Mouse (Mus musculus): ENCODE results near the gene Srgap2. TPM values are rescaled to one million over a fixed set of nuclear protein-coding genes. Genes with fewer than 3 reads are reported as not detected.

The Srgap2 gene
- polyA plus RNA-seq, 1 experiment from 2014 or later = 33.6 TPM

DNA sequence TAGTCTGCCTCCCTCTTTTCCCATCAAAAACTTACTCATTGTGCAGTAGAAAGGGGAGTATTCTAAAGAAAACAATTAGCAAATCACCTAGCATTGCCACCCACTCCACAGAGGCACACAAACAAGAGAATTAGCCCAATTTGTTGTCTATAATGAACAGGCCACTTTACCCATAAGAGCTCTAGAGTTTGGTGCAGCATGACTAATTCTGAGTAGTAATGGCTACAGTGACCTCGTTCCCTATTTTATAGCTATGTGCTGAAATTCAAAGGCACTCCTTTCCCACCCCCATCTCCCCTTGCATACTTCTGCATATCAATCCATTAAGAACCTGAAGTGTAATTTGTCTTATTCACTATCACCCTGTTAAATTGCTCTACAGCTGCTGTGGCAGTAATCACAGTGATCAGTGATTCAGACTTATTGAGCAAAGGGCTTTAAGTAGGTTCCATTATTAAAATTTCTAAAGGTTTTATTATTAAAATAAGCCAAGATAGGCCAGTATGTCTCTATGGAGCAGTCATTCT is 64.5 kb downstream of the Srgap2 start:
- H3K9me3 ChIP-seq (ENCODE audit: control insufficient read depth, low read length) = no peaks in the 10 kb centered on the region
- DNase-seq (ENCODE audit: low spot score) (no peak), ATAC-seq (ENCODE audit: low FRiP score) (no peak)
- no peak overlapping the region for H3K27ac ChIP-seq
- no peaks in the 10 kb centered on the region for H3K27me3 ChIP-seq (ENCODE audit: control insufficient read depth, insufficient read depth, low read length)
- no peak overlapping the region for H3K4me3 ChIP-seq (replicated peaks; ENCODE audit: low read length)
- WGBS = 75% methylated on average over 1 of the region's 1 CpGs
- H3K4me1 ChIP-seq (replicated peaks; ENCODE audit: control insufficient read depth, insufficient read depth, low read length) = peaks cover 10% of the 10 kb centered on the region; the same call in 1 of the 2 replicates
- no peak overlapping the region for H3K9ac ChIP-seq
- no peaks in the 10 kb centered on the region for H3K36me3 ChIP-seq (replicated peaks; ENCODE audit: control insufficient read depth, insufficient read depth)
- no peak overlapping the region for H3K4me2 ChIP-seq (replicated peaks)

DNA sequence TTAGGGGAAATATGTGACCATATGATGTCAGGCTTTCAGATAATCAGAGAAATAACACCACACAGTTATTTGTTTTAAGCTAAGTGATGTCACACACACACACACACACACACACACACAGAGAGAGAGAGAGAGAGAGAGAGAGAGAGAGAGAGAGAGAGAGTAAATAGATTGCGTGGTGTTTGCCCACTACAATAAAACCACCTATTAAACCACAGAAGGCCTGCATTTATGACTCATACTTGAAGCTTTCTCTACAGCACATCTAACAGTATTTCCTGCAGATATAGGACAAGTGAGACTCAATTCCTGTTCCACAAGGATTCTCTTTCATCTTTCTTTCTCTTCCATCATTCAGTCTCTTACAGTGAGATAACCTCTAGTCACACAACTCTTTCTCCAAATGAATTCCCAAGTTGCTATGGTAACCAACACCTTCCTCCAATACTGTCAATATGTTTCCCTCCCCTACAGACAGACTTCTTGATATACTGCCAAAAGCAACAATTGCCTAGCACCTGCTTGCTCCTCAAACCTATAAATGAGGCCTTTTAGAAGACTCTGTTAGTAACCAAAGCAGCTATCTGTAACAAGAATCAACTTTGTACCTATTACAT is 66.1 kb downstream of the Srgap2 start:
- no peak overlapping the region for H3K9ac ChIP-seq
- H3K27me3 ChIP-seq (ENCODE audit: control insufficient read depth, insufficient read depth, low read length) = no peaks in the 10 kb centered on the region
- ATAC-seq (ENCODE audit: low FRiP score) (no peak), DNase-seq (ENCODE audit: low spot score) (no peak)
- H3K36me3 ChIP-seq (replicated peaks; ENCODE audit: control insufficient read depth, insufficient read depth) = no peaks in the 10 kb centered on the region
- H3K4me2 ChIP-seq (replicated peaks) = no peak overlapping the region
- no peak overlapping the region for H3K4me3 ChIP-seq (replicated peaks; ENCODE audit: low read length)
- peaks cover 10% of the 10 kb centered on the region; the same call in 1 of the 2 replicates for H3K4me1 ChIP-seq (replicated peaks; ENCODE audit: control insufficient read depth, insufficient read depth, low read length)
- H3K9me3 ChIP-seq (ENCODE audit: control insufficient read depth, low read length) = no peaks in the 10 kb centered on the region
- no peak overlapping the region for H3K27ac ChIP-seq
- 63% methylated on average over 1 of the region's 1 CpGs for WGBS

DNA sequence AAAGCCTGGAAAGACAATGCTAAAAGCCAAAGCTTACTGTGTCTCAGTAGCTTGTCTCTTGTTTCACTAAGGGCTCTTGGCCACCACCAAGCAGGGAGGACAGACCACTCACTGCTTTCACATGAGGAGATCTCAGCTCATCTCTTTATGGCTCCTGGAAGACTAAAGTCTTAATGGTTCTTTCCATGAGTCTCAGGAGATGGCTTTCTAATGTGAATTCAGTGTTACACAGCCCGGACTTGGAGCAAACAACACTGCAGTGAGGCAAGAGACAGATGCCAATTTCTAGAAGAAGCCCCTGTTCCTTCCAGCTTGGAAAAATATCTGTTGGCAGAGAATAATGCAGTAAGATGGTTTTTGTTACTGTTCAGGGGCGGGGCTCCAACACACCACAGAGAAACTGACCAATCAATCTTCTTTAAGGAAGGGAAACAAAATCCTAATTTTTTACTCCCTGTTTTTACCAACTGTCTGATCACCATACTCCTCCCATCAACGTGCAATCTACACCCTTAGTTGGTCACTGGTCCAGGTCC is 71.7 kb downstream of the Srgap2 start:
- Histone ChIP-seq H3K4me1 (replicated peaks; ENCODE audit: control insufficient read depth, insufficient read depth, low read length) (peaks cover 9% of the 10 kb centered on the region), H3K36me3 (replicated peaks; ENCODE audit: control insufficient read depth, insufficient read depth) (no peaks in the 10 kb centered on the region), H3K4me3 (replicated peaks; ENCODE audit: low read length) (no peak overlapping the region), H3K9ac (no peak overlapping the region), H3K27me3 (ENCODE audit: control insufficient read depth, insufficient read depth, low read length) (no peaks in the 10 kb centered on the region), H3K27ac (no peak overlapping the region), H3K9me3 (ENCODE audit: control insufficient read depth, low read length) (no peaks in the 10 kb centered on the region), H3K4me2 (replicated peaks) (no peak overlapping the region)
- ATAC-seq (ENCODE audit: low FRiP score) = no peak
- 85% methylated on average over 3 of the region's 3 CpGs for WGBS
- DNase-seq (ENCODE audit: low spot score) = no peak

DNA sequence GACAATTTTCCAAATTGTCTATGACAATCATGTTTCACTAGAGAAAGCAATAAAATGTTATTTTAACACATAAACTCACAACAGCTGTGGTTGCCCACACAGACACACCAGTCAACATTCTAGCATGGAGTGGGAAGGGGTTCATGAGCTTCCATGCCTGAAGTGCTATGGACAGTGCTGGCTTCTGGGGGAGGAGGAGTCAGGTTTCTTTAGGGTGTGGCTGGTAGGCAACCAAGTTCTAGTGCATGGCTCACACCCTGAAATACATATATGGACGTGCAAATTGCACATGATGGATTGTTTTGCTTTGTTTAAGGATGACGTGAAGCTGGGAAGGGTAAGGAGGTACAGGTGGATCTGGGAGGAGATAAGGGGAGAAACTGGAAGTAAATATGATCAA is 72.8 kb downstream of the Srgap2 start:
- H3K27me3 ChIP-seq (ENCODE audit: control insufficient read depth, insufficient read depth, low read length) = no peaks in the 10 kb centered on the region
- H3K4me2 ChIP-seq (replicated peaks) = no peak overlapping the region
- no peaks in the 10 kb centered on the region for H3K9me3 ChIP-seq (ENCODE audit: control insufficient read depth, low read length)
- no peaks in the 10 kb centered on the region for H3K36me3 ChIP-seq (replicated peaks; ENCODE audit: control insufficient read depth, insufficient read depth)
- no peak for ATAC-seq (ENCODE audit: low FRiP score)
- whole genome bisulfite sequencing = 86% methylated on average over 2 of the region's 2 CpGs
- H3K4me1 ChIP-seq (replicated peaks; ENCODE audit: control insufficient read depth, insufficient read depth, low read length) = peaks cover 9% of the 10 kb centered on the region
- no peak overlapping the region for H3K4me3 ChIP-seq (replicated peaks; ENCODE audit: low read length)
- no peak for DNase-seq (ENCODE audit: low spot score)
- no peak overlapping the region for H3K9ac ChIP-seq
- no peak overlapping the region for H3K27ac ChIP-seq

DNA sequence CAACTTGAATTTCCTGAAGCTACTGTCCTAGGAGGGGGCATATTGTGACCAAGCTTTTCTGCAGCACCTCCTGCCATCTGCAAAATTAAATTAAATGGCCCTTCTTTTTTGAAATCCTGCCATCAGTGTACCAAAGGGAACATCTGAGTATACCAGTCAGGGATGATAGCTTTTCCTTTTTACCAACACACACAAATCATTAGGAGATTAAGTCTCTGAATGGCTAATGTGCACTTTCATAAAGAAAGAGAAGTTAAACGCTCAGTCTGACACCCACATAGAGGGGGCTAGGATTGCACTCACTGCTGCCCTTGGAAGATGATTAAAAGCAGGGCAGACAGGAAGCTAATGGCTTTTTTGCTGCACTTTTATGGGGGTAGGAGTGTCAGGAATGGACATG is 73.8 kb downstream of the Srgap2 start:
- Histone ChIP-seq H3K4me3 (replicated peaks; ENCODE audit: low read length) (no peak overlapping the region), H3K4me2 (replicated peaks) (no peak overlapping the region), H3K27me3 (ENCODE audit: control insufficient read depth, insufficient read depth, low read length) (no peaks in the 10 kb centered on the region), H3K9me3 (ENCODE audit: control insufficient read depth, low read length) (no peaks in the 10 kb centered on the region), H3K4me1 (replicated peaks; ENCODE audit: control insufficient read depth, insufficient read depth, low read length) (peaks cover 9% of the 10 kb centered on the region), H3K27ac (no peak overlapping the region), H3K36me3 (replicated peaks; ENCODE audit: control insufficient read depth, insufficient read depth) (no peaks in the 10 kb centered on the region), H3K9ac (no peak overlapping the region)
- ATAC-seq (ENCODE audit: low FRiP score) = no peak
- no peak for DNase-seq (ENCODE audit: low spot score)
- 42% methylated on average over 1 of the region's 1 CpGs for WGBS

DNA sequence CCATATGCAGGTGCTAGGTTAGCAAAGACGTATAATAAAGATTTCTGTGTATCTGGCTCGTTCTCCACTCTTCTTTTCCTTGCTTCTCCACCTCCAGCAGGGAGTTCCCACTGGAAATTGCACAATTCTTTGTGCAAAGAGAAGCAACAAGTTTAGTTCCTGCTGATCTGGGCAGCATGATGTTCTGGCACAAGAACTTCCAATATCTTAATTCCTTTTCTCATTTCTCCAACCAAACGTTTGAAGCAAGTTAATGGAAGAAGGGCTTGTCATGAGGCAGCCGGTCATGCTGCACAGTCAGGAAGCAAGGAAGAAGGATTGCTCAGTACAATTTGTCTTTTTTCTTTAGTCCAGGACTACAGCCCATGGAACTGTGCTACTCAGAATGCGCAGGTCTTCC is 78.8 kb downstream of the Srgap2 start:
- Histone ChIP-seq H3K4me1 (replicated peaks; ENCODE audit: control insufficient read depth, insufficient read depth, low read length) (peaks cover 6% of the 10 kb centered on the region), H3K36me3 (replicated peaks; ENCODE audit: control insufficient read depth, insufficient read depth) (no peaks in the 10 kb centered on the region), H3K4me2 (replicated peaks) (no peak overlapping the region), H3K27ac (no peak overlapping the region), H3K27me3 (ENCODE audit: control insufficient read depth, insufficient read depth, low read length) (no peaks in the 10 kb centered on the region), H3K9me3 (ENCODE audit: control insufficient read depth, low read length) (no peaks in the 10 kb centered on the region), H3K4me3 (replicated peaks; ENCODE audit: low read length) (no peak overlapping the region), H3K9ac (no peak overlapping the region)
- no peak for DNase-seq (ENCODE audit: low spot score)
- ATAC-seq (ENCODE audit: low FRiP score) = no peak
- 88% methylated on average over 5 of the region's 5 CpGs for WGBS

DNA sequence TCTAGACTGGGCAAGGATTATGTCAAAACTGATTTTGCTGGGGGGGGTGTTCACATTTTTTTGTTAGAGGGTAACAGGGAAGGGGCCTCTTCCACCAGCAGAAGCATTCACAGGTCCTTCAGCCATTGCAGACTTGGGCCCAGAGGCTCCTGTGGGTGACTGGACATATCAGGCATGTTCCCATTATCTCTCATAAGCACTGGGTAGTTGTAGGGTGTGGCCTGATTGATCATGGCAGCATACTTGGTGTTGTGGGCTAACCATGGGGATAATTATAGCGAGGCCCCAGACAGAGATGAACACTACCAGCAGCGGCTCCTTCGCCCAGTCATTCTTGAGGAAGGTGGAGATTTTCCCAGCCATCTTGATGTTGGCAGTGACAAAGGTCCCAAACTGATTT is 79.8 kb downstream of the Srgap2 start:
- Histone ChIP-seq H3K4me2 (replicated peaks) (no peak overlapping the region), H3K4me1 (replicated peaks; ENCODE audit: control insufficient read depth, insufficient read depth, low read length) (no peaks in the 10 kb centered on the region), H3K36me3 (replicated peaks; ENCODE audit: control insufficient read depth, insufficient read depth) (no peaks in the 10 kb centered on the region), H3K4me3 (replicated peaks; ENCODE audit: low read length) (no peak overlapping the region), H3K27me3 (ENCODE audit: control insufficient read depth, insufficient read depth, low read length) (no peaks in the 10 kb centered on the region), H3K27ac (no peak overlapping the region), H3K9ac (no peak overlapping the region), H3K9me3 (ENCODE audit: control insufficient read depth, low read length) (no peaks in the 10 kb centered on the region)
- no peak for ATAC-seq (ENCODE audit: low FRiP score)
- DNase-seq (ENCODE audit: low spot score) = no peak
- 97% methylated on average over 3 of the region's 3 CpGs for WGBS

DNA sequence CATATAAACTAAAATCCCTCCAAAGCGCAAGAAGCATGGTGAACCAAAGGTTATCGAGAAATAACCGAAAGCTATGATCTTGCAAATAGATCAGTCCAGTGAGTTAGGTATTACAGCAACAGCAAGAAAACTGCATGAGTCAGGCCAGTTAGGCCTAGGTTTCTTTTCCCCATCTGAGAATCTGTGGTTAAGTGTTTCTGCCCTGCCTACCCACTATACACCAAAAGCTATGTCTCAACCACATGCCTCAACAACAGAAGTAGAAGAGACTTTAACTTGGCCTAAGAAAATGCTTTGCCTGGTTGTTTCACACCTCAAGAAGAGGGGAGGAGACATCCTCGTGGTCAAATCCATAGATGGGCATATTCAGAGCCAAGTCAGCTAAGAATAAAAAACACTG is 80.6 kb downstream of the Srgap2 start:
- H3K27me3 ChIP-seq (ENCODE audit: control insufficient read depth, insufficient read depth, low read length) = no peaks in the 10 kb centered on the region
- H3K9ac ChIP-seq = no peak overlapping the region
- 93% methylated on average over 4 of the region's 4 CpGs for WGBS
- H3K27ac ChIP-seq = no peak overlapping the region
- H3K4me2 ChIP-seq (replicated peaks) = no peak overlapping the region
- DNase-seq (ENCODE audit: low spot score) (no peak), ATAC-seq (ENCODE audit: low FRiP score) (no peak)
- no peaks in the 10 kb centered on the region for H3K9me3 ChIP-seq (ENCODE audit: control insufficient read depth, low read length)
- H3K4me1 ChIP-seq (replicated peaks; ENCODE audit: control insufficient read depth, insufficient read depth, low read length) = no peaks in the 10 kb centered on the region
- no peak overlapping the region for H3K4me3 ChIP-seq (replicated peaks; ENCODE audit: low read length)
- no peaks in the 10 kb centered on the region for H3K36me3 ChIP-seq (replicated peaks; ENCODE audit: control insufficient read depth, insufficient read depth)

DNA sequence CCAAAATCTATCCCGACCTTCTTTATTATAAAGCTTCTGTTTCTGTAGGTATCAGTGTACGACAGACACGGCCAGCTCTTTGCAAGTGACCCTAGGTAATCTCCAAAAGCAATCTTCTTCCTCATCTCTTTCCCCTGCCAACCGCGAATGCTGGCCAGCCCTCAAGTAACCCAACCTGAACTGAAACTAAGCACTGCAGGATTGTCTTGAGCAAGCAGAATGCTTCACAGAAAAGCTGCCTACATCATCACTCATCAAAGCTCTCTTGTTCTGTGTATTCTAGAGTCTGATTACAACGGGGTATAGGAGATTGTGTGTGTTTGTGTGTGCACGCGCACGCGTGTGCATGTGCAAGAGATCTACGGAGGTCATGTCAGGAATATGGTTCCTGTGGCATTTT is 88.6 kb downstream of the Srgap2 start:
- DNase-seq (ENCODE audit: low spot score) = no peak
- Histone ChIP-seq H3K4me3 (replicated peaks; ENCODE audit: low read length) (no peak overlapping the region), H3K4me1 (replicated peaks; ENCODE audit: control insufficient read depth, insufficient read depth, low read length) (peaks cover 14% of the 10 kb centered on the region; the same call in 1 of the 2 replicates), H3K27me3 (ENCODE audit: control insufficient read depth, insufficient read depth, low read length) (no peaks in the 10 kb centered on the region), H3K27ac (no peak overlapping the region), H3K36me3 (replicated peaks; ENCODE audit: control insufficient read depth, insufficient read depth) (no peaks in the 10 kb centered on the region), H3K9me3 (ENCODE audit: control insufficient read depth, low read length) (no peaks in the 10 kb centered on the region), H3K9ac (no peak overlapping the region), H3K4me2 (replicated peaks) (no peak overlapping the region)
- WGBS = 88% methylated on average over 11 of the region's 11 CpGs
- no peak for ATAC-seq (ENCODE audit: low FRiP score)
